Mouse (Mus musculus): Measurements from ENCODE around the gene Dlg2.

The Dlg2 gene

GRCm38 (mm10) chr7:90476313-90477245, at the start of gene Dlg2:
TSS of gene Dlg2 (plus strand) at chr7:90476672.
- DNase-seq (ENCODE audit: low read depth, low spot score), result no peak

- DNase-seq (ENCODE audit: low read depth, low spot score), result no peak
Observed at GRCm38 (mm10) chr7:90427006-90427405, 49.5 kb upstream of the Dlg2 start.

GRCm38 (mm10) chr7:90432221-90432620, 44.3 kb upstream of the Dlg2 start:
- no peak for DNase-seq (ENCODE audit: low read depth, low spot score)

GRCm38 (mm10) chr7:90440044-90440443, 36.4 kb upstream of the Dlg2 start:
- no peak for DNase-seq (ENCODE audit: low read depth, low spot score)

- peak; percentile 28 for DNase-seq (ENCODE audit: low read depth, low spot score)
Observed at GRCm38 (mm10) chr7:90442070-90442469, 34.4 kb upstream of the Dlg2 start.

- DNase-seq (ENCODE audit: low read depth, low spot score), result peak; percentile 97
Observed at GRCm38 (mm10) chr7:90442518-90443080, 33.9 kb upstream of the Dlg2 start, which contains the start of gene Crebzf. TSS of gene Crebzf (plus strand) at chr7:90442729.

- DNase-seq (ENCODE audit: low read depth, low spot score), result peak; percentile 36
Observed at GRCm38 (mm10) chr7:90443101-90444091, 33.1 kb upstream of the Dlg2 start.

GRCm38 (mm10) chr7:90444206-90444605, 32.3 kb upstream of the Dlg2 start:
- no peak for DNase-seq (ENCODE audit: low read depth, low spot score)

- no peak for DNase-seq (ENCODE audit: low read depth, low spot score)
Observed at GRCm38 (mm10) chr7:90456149-90456844, 20.2 kb upstream of the Dlg2 start.

GRCm38 (mm10) chr7:90456845-90457468, 19.5 kb upstream of the Dlg2 start, which contains the start of gene Tmem126a:
TSS of gene Tmem126a (minus strand) at chr7:90457229.
- peak; percentile 80 for DNase-seq (ENCODE audit: low read depth, low spot score)

GRCm38 (mm10) chr7:90457517-90457916, 19.0 kb upstream of the Dlg2 start:
- DNase-seq (ENCODE audit: low read depth, low spot score), result no peak

- no peak for DNase-seq (ENCODE audit: low read depth, low spot score)
Observed at GRCm38 (mm10) chr7:90460330-90460729, 16.1 kb upstream of the Dlg2 start.

GRCm38 (mm10) chr7:90460930-90461329, 15.5 kb upstream of the Dlg2 start:
- no peak for DNase-seq (ENCODE audit: low read depth, low spot score)

- DNase-seq (ENCODE audit: low read depth, low spot score), result no peak
Observed at GRCm38 (mm10) chr7:90461441-90461840, 15.0 kb upstream of the Dlg2 start.

- DNase-seq (ENCODE audit: low read depth, low spot score), result no peak
Observed at GRCm38 (mm10) chr7:90473511-90473910, 3.0 kb upstream of the Dlg2 start.

GRCm38 (mm10) chr7:90475793-90476312, 619 bp upstream of the Dlg2 start, which contains the start of gene Tmem126b:
TSS of gene Tmem126b (minus strand) at chr7:90476001.
- peak; percentile 91 for DNase-seq (ENCODE audit: low read depth, low spot score)

- DNase-seq (ENCODE audit: low read depth, low spot score), result no peak
Observed at GRCm38 (mm10) chr7:90482607-90483006, 6.1 kb downstream of the Dlg2 start.

- DNase-seq (ENCODE audit: low read depth, low spot score), result no peak
Observed at GRCm38 (mm10) chr7:90508124-90508523, 31.7 kb downstream of the Dlg2 start.

GRCm38 (mm10) chr7:90512293-90512692, 35.8 kb downstream of the Dlg2 start:
- DNase-seq (ENCODE audit: low read depth, low spot score), result peak; percentile 46
